Mouse (Mus musculus): ENCODE results near the gene Smad5. TPM values are rescaled to one million over a fixed set of nuclear protein-coding genes. Genes with fewer than 3 reads are reported as not detected.

Gene Smad5
- 10 to 100 TPM; 17.7 to 24.1 (median 20.7) TPM for total RNA-seq (2022)

GRCm38 (mm10) chr13:56702469-56703221 is at the start of gene Smad5:
TSS of gene Smad5 (plus strand) at chr13:56703010.
- DNase-seq (ENCODE audit: low spot score in 2 of 2), result peak; percentile 72 to 85

- DNase-seq (ENCODE audit: low spot score in 2 of 2), result no peak
These were observed 48.6 kb upstream of the Smad5 start for GRCm38 (mm10) chr13:56654176-56654575.

- DNase-seq (ENCODE audit: low spot score in 2 of 2), result peak; percentile 57 to 65
These were observed 44.8 kb upstream of the Smad5 start for GRCm38 (mm10) chr13:56657946-56658512.

- no peak for DNase-seq (ENCODE audit: low spot score in 2 of 2)
These were observed 43.9 kb upstream of the Smad5 start for GRCm38 (mm10) chr13:56658931-56659330.

GRCm38 (mm10) chr13:56661914-56662621 is 40.7 kb upstream of the Smad5 start:
- DNase-seq (ENCODE audit: low spot score in 2 of 2), result no peak

GRCm38 (mm10) chr13:56664256-56665170 is 38.3 kb upstream of the Smad5 start:
- DNase-seq (ENCODE audit: low spot score in 2 of 2), result no peak

GRCm38 (mm10) chr13:56671206-56671605 is 31.6 kb upstream of the Smad5 start:
- DNase-seq (ENCODE audit: low spot score in 2 of 2), result no peak

- no peak for DNase-seq (ENCODE audit: low spot score in 2 of 2)
These were observed 25.1 kb upstream of the Smad5 start for GRCm38 (mm10) chr13:56677731-56678130.

GRCm38 (mm10) chr13:56678188-56678787 is 24.5 kb upstream of the Smad5 start:
- DNase-seq (ENCODE audit: low spot score in 2 of 2), result no peak

GRCm38 (mm10) chr13:56678826-56679504 is 23.8 kb upstream of the Smad5 start:
- no peak for DNase-seq (ENCODE audit: low spot score in 2 of 2)

- DNase-seq (ENCODE audit: low spot score in 2 of 2), result no peak
These were observed 20.9 kb upstream of the Smad5 start for GRCm38 (mm10) chr13:56681924-56682323.

- peak; percentile 44 to 59 for DNase-seq (ENCODE audit: low spot score in 2 of 2)
These were observed 20.5 kb upstream of the Smad5 start for GRCm38 (mm10) chr13:56682326-56682725.

GRCm38 (mm10) chr13:56683306-56683705 is 19.5 kb upstream of the Smad5 start:
- no peak for DNase-seq (ENCODE audit: low spot score in 2 of 2)

GRCm38 (mm10) chr13:56692011-56692410 is 10.8 kb upstream of the Smad5 start:
- DNase-seq (ENCODE audit: low spot score in 2 of 2), result no peak

GRCm38 (mm10) chr13:56692644-56693043 is 10.2 kb upstream of the Smad5 start:
- no peak for DNase-seq (ENCODE audit: low spot score in 2 of 2)

GRCm38 (mm10) chr13:56695701-56696100 is 7.1 kb upstream of the Smad5 start:
- DNase-seq (ENCODE audit: low spot score in 2 of 2), result no peak

GRCm38 (mm10) chr13:56696699-56697098 is 6.1 kb upstream of the Smad5 start:
- no peak for DNase-seq (ENCODE audit: low spot score in 2 of 2)

GRCm38 (mm10) chr13:56697171-56697570 is 5.6 kb upstream of the Smad5 start:
- DNase-seq (ENCODE audit: low spot score in 2 of 2), result no peak

GRCm38 (mm10) chr13:56698391-56698790 is 4.4 kb upstream of the Smad5 start:
- no peak for DNase-seq (ENCODE audit: low spot score in 2 of 2)

GRCm38 (mm10) chr13:56699370-56699769 is 3.4 kb upstream of the Smad5 start:
- DNase-seq (ENCODE audit: low spot score in 2 of 2), result no peak
